Mouse (Mus musculus) neutrophil, adult 65 days (primary cell): Measurements from ENCODE around the gene Tubb1. TPM values are rescaled to one million over a fixed set of nuclear protein-coding genes. Genes with fewer than 3 reads are reported as not detected.

Experiments
- total RNA-seq: library from RNA; stranded (reverse); gene quantifications from 2 replicates; pipeline ENCODE4 v1.2.4, GENCODE M21; 2023

Gene Tubb1
- 0.35 TPM in 1 of 2 replicates, not detected in the other for total RNA-seq

GRCm38 (mm10) chr2:174450353-174450752, at the start of gene Tubb1:
TSS of gene Tubb1 (plus strand) at chr2:174450695.

DNA sequence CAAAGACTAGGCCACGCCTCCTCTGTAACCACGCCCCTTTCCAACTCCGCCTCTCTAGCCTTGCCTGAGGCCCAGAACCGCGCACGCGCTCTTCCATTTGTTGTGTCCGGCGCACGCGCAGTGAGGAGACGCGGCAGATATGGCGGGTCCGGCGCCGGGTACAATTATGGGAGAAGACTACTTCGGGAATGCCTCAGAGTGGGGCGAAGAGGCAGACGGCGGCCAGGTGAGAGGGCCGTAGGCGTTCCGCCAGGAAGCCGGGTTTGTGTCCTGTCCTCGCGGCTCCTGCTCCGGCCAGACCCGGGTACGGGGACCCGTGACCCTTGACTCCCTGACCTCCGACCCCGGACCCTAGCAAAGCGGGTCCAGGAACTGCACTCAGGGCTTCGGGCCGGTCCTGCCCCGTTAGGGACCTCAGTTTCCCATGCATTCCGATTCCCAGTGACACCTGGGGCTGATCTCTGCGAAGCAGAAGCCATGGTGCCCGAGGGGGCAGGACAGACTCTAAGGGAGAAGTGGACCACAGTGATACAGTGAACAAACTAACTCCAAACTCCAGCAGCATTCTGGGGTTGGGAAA, 34.7 kb upstream of the Tubb1 start, which contains the start of gene Nelfcd:
Nelfcd (plus strand) TSS at position 74 of the 580 bp plus-strand sequence.

GRCm38 (mm10) chr2:174438737-174439449, 11.6 kb upstream of the Tubb1 start, which contains the start of gene Ctsz:
TSS of gene Ctsz (minus strand) at chr2:174439039.

GRCm38 (mm10) chr2:174463789-174464523, 13.5 kb downstream of the Tubb1 start, which contains the start of gene Atp5e:
TSS of gene Atp5e (minus strand) at chr2:174464105.

DNA sequence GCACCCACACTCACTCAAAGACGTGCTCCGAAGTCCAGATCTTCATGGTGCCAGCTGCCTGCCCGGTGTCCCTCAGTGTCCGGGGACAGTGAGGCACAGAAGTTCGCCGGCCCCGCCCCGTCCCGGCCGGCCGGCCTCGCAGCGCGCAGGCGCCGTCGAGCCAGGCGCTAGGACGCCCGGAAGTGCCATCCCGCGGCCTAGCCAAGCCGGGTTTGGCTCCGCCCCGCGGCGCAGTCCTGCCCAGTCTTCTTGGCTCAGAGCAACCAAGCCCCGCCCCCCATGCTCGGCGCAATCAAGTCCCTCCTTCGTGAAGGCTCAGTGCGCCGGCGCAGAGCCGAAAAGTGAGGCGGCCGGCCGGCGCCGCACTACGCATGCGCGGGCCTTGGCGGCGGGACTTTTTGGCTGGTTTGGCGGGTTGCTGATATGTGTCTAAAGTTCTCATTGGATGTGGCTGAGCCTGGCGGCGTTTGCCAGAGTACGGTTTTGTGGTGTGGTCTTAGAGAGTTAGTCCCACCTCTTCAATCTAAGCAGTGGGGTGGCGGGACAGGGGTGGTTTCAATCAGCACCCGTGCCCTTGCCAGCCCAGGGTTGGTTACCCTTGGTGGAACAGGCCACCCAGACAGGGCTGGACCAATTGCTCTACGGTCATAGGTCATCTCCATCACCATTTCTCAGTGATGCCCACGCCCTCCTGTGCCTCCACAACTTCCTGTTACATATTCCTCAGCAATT, 22.5 kb downstream of the Tubb1 start, which contains the start of gene Prelid3b:
Prelid3b (minus strand) TSS at position 264 of the 732 bp plus-strand sequence.

Other genes with a start within 250 kb of the Tubb1 start
- gene Gnas, start 166.4 kb upstream of the Tubb1 start, total RNA-seq, result 296 and 321 TPM in 2 replicates
- not detected in 2 replicates for gene Gm20721, start 104.0 kb upstream of the Tubb1 start, total RNA-seq
- 34.8 and 42.0 TPM in 2 replicates for gene Nelfcd, start 34.9 kb upstream of the Tubb1 start, total RNA-seq
- gene Ctsz, start 11.7 kb upstream of the Tubb1 start, total RNA-seq, result 129 and 155 TPM in 2 replicates
- gene Atp5e, start 13.4 kb downstream of the Tubb1 start, total RNA-seq, result 125 and 143 TPM in 2 replicates
- gene Prelid3b, start 22.4 kb downstream of the Tubb1 start, total RNA-seq, result 49.2 and 57.9 TPM in 2 replicates
- 13.1 and 19.1 TPM in 2 replicates for gene Zfp831, start 192.8 kb downstream of the Tubb1 start, total RNA-seq